Mouse (Mus musculus) cerebellum, adult 18-20 months (tissue): ENCODE results near the gene Cypt1.

Experiments
- DNase-seq, 2 experiments: peaks; one replicate each; pipeline ENCODE4 v3.0.0; 2021

The Cypt1 gene

GRCm38 (mm10) chrX:16522569-16522968 is at the start of gene Cypt1:
Gene Cypt1, plus strand, starts transcription at chrX:16522869.
- DNase-seq = no peak

DNA sequence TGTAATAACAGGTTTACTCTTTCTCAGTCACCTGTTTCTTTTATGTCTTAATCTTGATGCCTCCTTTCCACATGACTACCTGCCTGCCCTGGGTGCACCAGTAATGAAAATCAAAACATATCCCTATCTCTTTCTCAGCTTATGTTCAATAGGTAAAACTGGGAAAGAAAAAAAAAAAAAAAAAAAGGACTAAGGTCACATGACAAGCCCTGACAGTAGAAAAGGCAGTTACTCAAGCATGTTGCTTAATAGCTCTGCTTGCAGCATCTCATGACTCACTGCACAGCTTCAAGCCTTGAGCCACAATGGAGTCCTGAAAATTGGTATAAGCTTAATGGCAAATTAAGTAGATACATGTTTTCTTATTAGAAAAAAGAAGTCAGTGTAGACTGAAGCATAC is 24.1 kb downstream of the Cypt1 start:
- DNase-seq = no peak

DNA sequence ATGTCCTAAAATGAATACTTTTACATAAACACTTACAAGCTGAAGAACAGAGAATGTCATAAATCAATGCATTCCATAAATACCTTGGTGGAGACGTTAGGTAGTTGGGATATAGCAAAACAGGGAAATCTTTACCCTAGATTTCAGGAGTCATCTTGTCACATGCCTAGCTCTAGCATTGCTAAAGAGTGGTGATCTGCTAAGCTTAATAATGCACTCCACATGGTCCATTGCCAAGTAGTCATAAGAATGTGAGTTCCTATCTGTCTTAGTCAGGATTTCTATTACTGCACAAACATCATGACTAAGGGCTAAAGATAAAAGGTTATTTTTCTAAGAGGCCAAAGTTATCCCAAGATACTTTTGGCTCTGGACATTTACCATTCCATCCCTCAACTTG is 34.4 kb downstream of the Cypt1 start:
- no peak for DNase-seq

GRCm38 (mm10) chrX:16558501-16558900 is 35.8 kb downstream of the Cypt1 start:
- no peak for DNase-seq
